Mouse (Mus musculus) hindbrain, embryonic 12.5 days (tissue): ENCODE data around the gene Otud7a. TPM values are rescaled to one million over a fixed set of nuclear protein-coding genes. Genes with fewer than 3 reads are reported as not detected.
A peak's percentile ranks its signal among the peaks of the same experiment; 100 is the strongest.

ENCODE experiments used
- ATAC-seq: fragments of 200-750 bp; cut with Nextera tagmentation; 2 replicates; pipeline ENCODE4 v1.8.0; 2017; ENCODE audit warnings: moderate TSS enrichment; ENCODE audit not compliant: low FRiP score
- H3K27ac ChIP-seq: fragments of 300-500 bp; sonication (generic); 2 replicates; pipeline ENCODE4 v1.5.1; 2016; ENCODE audit warnings: mild to moderate bottlenecking
- H3K27me3 ChIP-seq: fragments of 300-500 bp; sonication (generic); 2 replicates; pipeline ENCODE4 v1.6.1; 2016; ENCODE audit warnings: mild to moderate bottlenecking
- H3K36me3 ChIP-seq: fragments of 300-500 bp; sonication (generic); 2 replicates; pipeline ENCODE4 v1.6.1; 2016; ENCODE audit warnings: mild to moderate bottlenecking
- H3K4me1 ChIP-seq: fragments of 300-500 bp; sonication (generic); 2 replicates; pipeline ENCODE4 v1.6.1; 2016
- H3K4me2 ChIP-seq: fragments of 300-500 bp; sonication (generic); replicated peaks from 2 replicates; pipeline ENCODE4 v1.6.1; 2016; ENCODE audit warnings: mild to moderate bottlenecking
- H3K4me3 ChIP-seq: fragments of 300-500 bp; sonication (generic); 2 replicates; pipeline ENCODE4 v1.5.1; 2016; ENCODE audit warnings: mild to moderate bottlenecking
- H3K9ac ChIP-seq: fragments of 300-500 bp; sonication (generic); 2 replicates; pipeline ENCODE4 v1.6.1; 2016; ENCODE audit warnings: mild to moderate bottlenecking, moderate library complexity
- H3K9me3 ChIP-seq: fragments of 300-500 bp; sonication (generic); replicated peaks from 2 replicates; pipeline ENCODE4 v1.6.1; 2016; ENCODE audit warnings: mild to moderate bottlenecking
- WGBS: fragments of 180-500 bp; shearing (Covaris S2); methylation state at CpG from one replicate; pipeline ENCODE4 v1.1.7; 2016; 5-methylcytosine and 5-hydroxymethylcytosine counted together
- polyA plus RNA-seq: library from polyadenylated mRNA; unstranded; fragments of >200 nt; fragmentation: Nextera tagmentation; extraction: Ambion mirVana; gene quantifications from 2 replicates; pipeline ENCODE4 v1.2.1, GENCODE M21; 2016

Otud7a gene
- polyA plus RNA-seq: 2.5 and 2.7 TPM in 2 replicates

GRCm38 (mm10) chr7:63444484-63445345 lies at the start of gene Otud7a:
Otud7a (plus strand) TSS chr7:63444751.
- no peaks in the 10 kb centered on the region for H3K36me3 ChIP-seq
- no peaks in the 10 kb centered on the region for H3K9me3 ChIP-seq
- H3K4me2 ChIP-seq: peak within 1 kb of the TSS; percentile 88
- peak; percentile 95 for ATAC-seq
- H3K27me3 ChIP-seq: peaks cover 11% of the 10 kb centered on the region; the same call in 1 of the 2 replicates
- under 1% methylated on average over 92 of the region's 123 CpGs for WGBS
- peak within 1 kb of the TSS; percentile 79 for H3K9ac ChIP-seq
- H3K4me3 ChIP-seq: peak within 1 kb of the TSS; percentile 57
- peaks cover 10% of the 10 kb centered on the region for H3K4me1 ChIP-seq
- H3K27ac ChIP-seq: peak within 1 kb of the TSS; percentile 86

GRCm38 (mm10) chr7:63405988-63406387 lies 38.6 kb upstream of the Otud7a start:
- Histone ChIP-seq H3K27ac (no peak overlapping the region), H3K9ac (no peak overlapping the region), H3K4me1 (no peaks in the 10 kb centered on the region), H3K4me2 (no peak overlapping the region), H3K27me3 (no peaks in the 10 kb centered on the region), H3K4me3 (no peak overlapping the region), H3K36me3 (no peaks in the 10 kb centered on the region), H3K9me3 (no peaks in the 10 kb centered on the region)
- no peak for ATAC-seq

- peak overlapping the region; percentile 79 for H3K9ac ChIP-seq
- peaks cover 11% of the 10 kb centered on the region; the same call in 1 of the 2 replicates for H3K27me3 ChIP-seq
- peak overlapping the region; percentile 86; the same call in 1 of the 2 replicates for H3K27ac ChIP-seq
- peaks cover 10% of the 10 kb centered on the region for H3K4me1 ChIP-seq
- 24% methylated on average over 10 of the region's 10 CpGs for WGBS
- peak overlapping the region; percentile 57 for H3K4me3 ChIP-seq
- H3K9me3 ChIP-seq: no peaks in the 10 kb centered on the region
- no peaks in the 10 kb centered on the region for H3K36me3 ChIP-seq
- ATAC-seq: peak; percentile 19; the same call in 1 of the 2 replicates
- peak overlapping the region; percentile 88 for H3K4me2 ChIP-seq
These were observed 772 bp downstream of the Otud7a start for GRCm38 (mm10) chr7:63445346-63445700.

- no peak overlapping the region for H3K27ac ChIP-seq
- no peak overlapping the region for H3K4me3 ChIP-seq
- peaks cover 11% of the 10 kb centered on the region; the same call in 1 of the 2 replicates for H3K27me3 ChIP-seq
- no peaks in the 10 kb centered on the region for H3K36me3 ChIP-seq
- H3K9ac ChIP-seq: no peak overlapping the region
- H3K9me3 ChIP-seq: no peaks in the 10 kb centered on the region
- H3K4me1 ChIP-seq: peaks cover 10% of the 10 kb centered on the region
- 46% methylated on average over 1 of the region's 1 CpGs for WGBS
- H3K4me2 ChIP-seq: no peak overlapping the region
- no peak for ATAC-seq
These were observed 2.4 kb downstream of the Otud7a start for GRCm38 (mm10) chr7:63446951-63447350.

GRCm38 (mm10) chr7:63455228-63455627 lies 10.7 kb downstream of the Otud7a start:
- 76% methylated on average over 3 of the region's 3 CpGs for WGBS
- no peak for ATAC-seq
- Histone ChIP-seq H3K9ac (no peak overlapping the region), H3K4me3 (no peak overlapping the region), H3K36me3 (no peaks in the 10 kb centered on the region), H3K27ac (no peak overlapping the region), H3K9me3 (no peaks in the 10 kb centered on the region), H3K27me3 (no peaks in the 10 kb centered on the region), H3K4me2 (no peak overlapping the region), H3K4me1 (no peaks in the 10 kb centered on the region)

GRCm38 (mm10) chr7:63462234-63462633 lies 17.7 kb downstream of the Otud7a start:
- no peaks in the 10 kb centered on the region for H3K36me3 ChIP-seq
- no peaks in the 10 kb centered on the region for H3K9me3 ChIP-seq
- ATAC-seq: no peak
- no peaks in the 10 kb centered on the region for H3K27me3 ChIP-seq
- H3K4me1 ChIP-seq: no peaks in the 10 kb centered on the region
- no peak overlapping the region for H3K9ac ChIP-seq
- H3K4me3 ChIP-seq: no peak overlapping the region
- 85% methylated on average over 2 of the region's 2 CpGs for WGBS
- H3K27ac ChIP-seq: no peak overlapping the region
- H3K4me2 ChIP-seq: no peak overlapping the region

- Histone ChIP-seq H3K9me3 (no peaks in the 10 kb centered on the region), H3K4me3 (no peak overlapping the region)
- WGBS: 86% methylated on average over 2 of the region's 2 CpGs
These were observed 18.1 kb downstream of the Otud7a start for GRCm38 (mm10) chr7:63462684-63463083.

GRCm38 (mm10) chr7:63466729-63467128 lies 22.2 kb downstream of the Otud7a start:
- no peak overlapping the region for H3K4me2 ChIP-seq
- H3K4me3 ChIP-seq: no peak overlapping the region
- H3K36me3 ChIP-seq: no peaks in the 10 kb centered on the region
- no peak overlapping the region for H3K27ac ChIP-seq
- H3K9ac ChIP-seq: no peak overlapping the region
- no peak for ATAC-seq
- 88% methylated on average over 6 of the region's 6 CpGs for WGBS
- H3K27me3 ChIP-seq: no peaks in the 10 kb centered on the region
- no peaks in the 10 kb centered on the region for H3K4me1 ChIP-seq
- H3K9me3 ChIP-seq: no peaks in the 10 kb centered on the region

More at GRCm38 (mm10) chr7:63462684-63463083, 18.1 kb downstream of the Otud7a start:
- Histone ChIP-seq H3K4me1 (no peaks in the 10 kb centered on the region), H3K36me3 (no peaks in the 10 kb centered on the region), H3K27me3 (no peaks in the 10 kb centered on the region), H3K9ac (no peak overlapping the region), H3K4me2 (no peak overlapping the region), H3K27ac (no peak overlapping the region)
- no peak for ATAC-seq

- H3K27ac ChIP-seq: no peak overlapping the region
- no peaks in the 10 kb centered on the region for H3K36me3 ChIP-seq
- no peaks in the 10 kb centered on the region for H3K4me1 ChIP-seq
- ATAC-seq: no peak
- H3K9ac ChIP-seq: no peak overlapping the region
- H3K9me3 ChIP-seq: no peaks in the 10 kb centered on the region
- H3K4me2 ChIP-seq: no peak overlapping the region
- WGBS: 85% methylated on average over 3 of the region's 3 CpGs
- no peaks in the 10 kb centered on the region for H3K27me3 ChIP-seq
- H3K4me3 ChIP-seq: no peak overlapping the region
These were observed 23.7 kb downstream of the Otud7a start for GRCm38 (mm10) chr7:63468258-63468657.

GRCm38 (mm10) chr7:63483091-63483490 lies 38.5 kb downstream of the Otud7a start:
- WGBS: 88% methylated on average over 2 of the region's 2 CpGs
- Histone ChIP-seq H3K27ac (no peak overlapping the region), H3K9me3 (no peaks in the 10 kb centered on the region), H3K4me2 (no peak overlapping the region), H3K36me3 (no peaks in the 10 kb centered on the region), H3K4me1 (no peaks in the 10 kb centered on the region), H3K4me3 (no peak overlapping the region), H3K9ac (no peak overlapping the region), H3K27me3 (no peaks in the 10 kb centered on the region)
- ATAC-seq: no peak

- ATAC-seq: no peak
- Histone ChIP-seq H3K4me2 (no peak overlapping the region), H3K27me3 (no peaks in the 10 kb centered on the region), H3K36me3 (no peaks in the 10 kb centered on the region), H3K9me3 (no peaks in the 10 kb centered on the region), H3K27ac (no peak overlapping the region), H3K4me3 (no peak overlapping the region), H3K4me1 (no peaks in the 10 kb centered on the region), H3K9ac (no peak overlapping the region)
- 79% methylated on average over 9 of the region's 9 CpGs for WGBS
These were observed 52.5 kb downstream of the Otud7a start for GRCm38 (mm10) chr7:63497051-63497547.

GRCm38 (mm10) chr7:63504202-63504601 lies 59.7 kb downstream of the Otud7a start:
- Histone ChIP-seq H3K9me3 (no peaks in the 10 kb centered on the region), H3K4me1 (no peaks in the 10 kb centered on the region), H3K9ac (no peak overlapping the region), H3K27me3 (no peaks in the 10 kb centered on the region), H3K4me2 (no peak overlapping the region), H3K36me3 (no peaks in the 10 kb centered on the region), H3K27ac (no peak overlapping the region), H3K4me3 (no peak overlapping the region)
- peak; percentile 73 for ATAC-seq
- 29% methylated on average over 2 of the region's 2 CpGs for WGBS

- WGBS: 91% methylated on average over 2 of the region's 2 CpGs
- no peak overlapping the region for H3K27ac ChIP-seq
- no peaks in the 10 kb centered on the region for H3K9me3 ChIP-seq
- no peak overlapping the region for H3K9ac ChIP-seq
- no peak overlapping the region for H3K4me2 ChIP-seq
- H3K4me1 ChIP-seq: no peaks in the 10 kb centered on the region
- H3K36me3 ChIP-seq: no peaks in the 10 kb centered on the region
- ATAC-seq: no peak
- no peak overlapping the region for H3K4me3 ChIP-seq
- no peaks in the 10 kb centered on the region for H3K27me3 ChIP-seq
These were observed 63.5 kb downstream of the Otud7a start for GRCm38 (mm10) chr7:63508079-63508478.
